Comparison of ENCODE assay signal across 31 mouse cellular contexts in the genomic region with DNA sequence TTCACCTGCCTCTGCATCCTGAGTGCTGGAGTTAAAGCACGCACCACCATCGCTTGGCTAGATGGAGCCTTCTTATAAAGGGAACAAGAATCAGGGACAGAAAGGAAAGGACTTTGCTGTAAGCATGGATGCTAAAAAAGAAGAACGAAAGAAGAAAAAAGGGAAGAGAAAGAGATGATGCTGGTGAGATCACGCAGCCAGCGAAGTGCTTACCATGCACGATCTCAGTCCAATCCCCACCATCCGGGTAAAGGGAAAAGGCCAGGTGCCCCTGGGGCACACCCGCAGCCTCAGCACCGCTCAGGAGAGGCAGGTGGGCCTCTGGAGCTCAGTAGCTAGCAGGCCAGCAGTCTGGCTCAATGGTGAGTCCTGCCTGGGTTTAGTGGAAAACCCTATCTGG. TPM values are rescaled to one million over a fixed set of nuclear protein-coding genes. Genes with fewer than 3 reads are reported as not detected.
"Had no signal": no experiment of that assay in that cellular context is flagged by ENCODE, and none has a peak within 500 bp of the region (broad histone marks: within the 10 kb centered on the region; RNA-seq: fewer than 3 reads in every experiment).

No protein-coding gene starts in this region.

- H3K4me3 ChIP-seq: left cerebral cortex, adult 2 months; limb, embryonic 12.5 days; limb, embryonic 15.5 days; liver, embryonic 15.5 days; lung, embryonic 15.5 days; midbrain, embryonic 10.5 days; midbrain, embryonic 13.5 days; myocyte; neural tube, embryonic 13.5 days had no signal

- H3K4me2 ChIP-seq: limb, embryonic 12.5 days; limb, embryonic 15.5 days; liver, embryonic 11.5 days; liver, embryonic 15.5 days; lung, embryonic 15.5 days; midbrain, embryonic 13.5 days; neural tube, embryonic 13.5 days had no signal

- ATAC-seq: intestine, embryonic 16.5 days; midbrain, embryonic 13.5 days; midbrain, embryonic 16.5 days had no signal

- H3K27ac ChIP-seq: left cerebral cortex, adult 2 months; limb, embryonic 12.5 days; limb, embryonic 15.5 days; lung, embryonic 15.5 days; midbrain, embryonic 10.5 days; midbrain, embryonic 13.5 days; neural tube, embryonic 13.5 days; stomach, postnatal 0 days had no signal

- H3K4me1 ChIP-seq: limb, embryonic 15.5 days; midbrain, embryonic 13.5 days had no signal

- H3K27me3 ChIP-seq: limb, embryonic 12.5 days; limb, embryonic 15.5 days; lung, embryonic 15.5 days; midbrain, embryonic 13.5 days; neural tube, embryonic 13.5 days had no signal

- H3K36me3 ChIP-seq: limb, embryonic 12.5 days; limb, embryonic 15.5 days; liver, embryonic 15.5 days; lung, embryonic 15.5 days; midbrain, embryonic 10.5 days; midbrain, embryonic 13.5 days; neural tube, embryonic 13.5 days had no signal

- H3K9me3 ChIP-seq: limb, embryonic 12.5 days; limb, embryonic 15.5 days; liver, embryonic 15.5 days; lung, embryonic 15.5 days; midbrain, embryonic 10.5 days; midbrain, embryonic 13.5 days; neural tube, embryonic 13.5 days had no signal

- DNase-seq: kidney, adult 18-20 months; kidney, adult 9 months; kidney, postnatal 14 days; kidney, postnatal 4 days; layer of hippocampus, adult 9-11 months; layer of hippocampus, postnatal 36 days; left cerebral cortex, postnatal 4 days; lung, adult 18-20 months; lung, postnatal 10 days; lung, postnatal 36 days; thymus, adult 2 months; thymus, postnatal 14 days; thymus, postnatal 4 days had no signal

- H3K9ac ChIP-seq: limb, embryonic 12.5 days; limb, embryonic 15.5 days; liver, embryonic 15.5 days; lung, embryonic 15.5 days; midbrain, embryonic 13.5 days; neural tube, embryonic 13.5 days had no signal

RNA-seq across cellular contexts. Expression of gene Fam71a, which starts 54.7 kb away (rescaled TPM):
- total RNA-seq: layer of hippocampus, adult 18-20 months; layer of hippocampus, postnatal 36 days; left cerebral cortex, adult 2 months; left cerebral cortex, postnatal 10 days; left cerebral cortex, postnatal 4 days had no signal
- polyA plus RNA-seq: intestine, embryonic 16.5 days; kidney, embryonic 16.5 days; limb, embryonic 12.5 days; limb, embryonic 15.5 days; liver, embryonic 11.5 days; liver, embryonic 15.5 days; lung, embryonic 15.5 days; midbrain, embryonic 10.5 days; midbrain, embryonic 13.5 days; midbrain, embryonic 16.5 days; myocyte; neural tube, embryonic 13.5 days; spleen, adult 2 months; stomach, embryonic 14.5 days; stomach, postnatal 0 days; thymus, adult 2 months had no signal
